Mouse (Mus musculus) regulatory T cell (primary cell): Measurements from ENCODE around the gene Lrmp.
"Not testable (repeated sequence)": the region's sequence is repeated elsewhere in the genome, so short reads cannot be mapped to it uniquely, and the experiment has no call there.

Experiments
- in situ Hi-C: fragments of 300-600 bp; cut with MboI, MseI; formaldehyde crosslinking; loops from one replicate; pipeline ENCODE4 v1.15.1; 2025; ENCODE audit warnings: high pct_unique_total_duplicates

Gene Lrmp

DNA sequence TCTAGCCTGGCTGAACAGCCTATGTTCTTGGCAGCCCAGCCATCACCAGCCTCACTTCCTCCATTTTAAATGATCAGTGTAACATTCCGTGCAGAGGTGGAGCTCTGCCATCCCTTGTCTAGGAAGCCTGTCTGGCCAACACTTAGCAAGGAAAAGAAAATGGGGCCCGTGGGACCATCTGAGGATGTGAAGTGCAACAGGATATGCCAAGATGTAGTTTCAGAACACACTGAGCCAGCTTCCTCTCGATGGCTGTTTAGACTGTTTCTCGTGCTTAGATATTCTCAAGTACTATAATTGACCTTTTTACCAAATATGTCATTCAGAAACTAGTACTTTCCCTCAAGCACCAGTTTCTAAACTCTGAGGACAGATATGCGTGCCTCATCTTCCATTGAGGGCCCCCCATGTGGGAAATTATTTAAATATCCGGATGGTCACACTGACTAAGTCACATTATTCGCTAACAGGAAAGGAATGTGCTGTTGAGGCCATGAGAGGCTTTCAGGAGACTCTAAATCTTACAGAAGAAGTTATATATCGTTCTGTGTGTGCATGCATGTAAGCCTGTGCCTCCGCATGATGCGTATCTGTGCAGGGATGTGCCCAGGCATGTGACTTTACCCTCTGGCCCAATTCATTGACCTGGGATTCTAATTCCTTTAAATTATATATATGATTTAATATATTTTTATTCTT, 11.1 kb upstream of the Lrmp start:
- in situ Hi-C loops = no loop called here

DNA sequence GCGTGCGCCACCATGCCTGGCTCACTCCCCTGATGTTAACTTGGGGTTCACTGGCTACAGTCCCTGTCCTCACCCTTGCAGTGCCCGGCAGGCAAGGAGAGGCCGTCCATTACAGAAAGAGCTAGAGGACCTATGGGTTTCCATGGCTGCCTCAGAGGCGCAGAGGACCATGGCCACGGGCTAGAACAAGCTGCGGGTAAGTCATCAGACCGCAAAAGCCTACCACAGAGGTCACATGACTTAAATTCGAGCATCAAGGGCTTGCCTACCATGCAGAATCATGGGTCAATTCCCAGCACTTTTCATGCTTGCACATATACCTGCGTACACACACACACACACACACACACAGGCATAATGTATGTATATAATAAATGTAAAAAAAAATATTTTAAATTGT, 10.0 kb upstream of the Lrmp start:
- in situ Hi-C loops = no loop called here

DNA sequence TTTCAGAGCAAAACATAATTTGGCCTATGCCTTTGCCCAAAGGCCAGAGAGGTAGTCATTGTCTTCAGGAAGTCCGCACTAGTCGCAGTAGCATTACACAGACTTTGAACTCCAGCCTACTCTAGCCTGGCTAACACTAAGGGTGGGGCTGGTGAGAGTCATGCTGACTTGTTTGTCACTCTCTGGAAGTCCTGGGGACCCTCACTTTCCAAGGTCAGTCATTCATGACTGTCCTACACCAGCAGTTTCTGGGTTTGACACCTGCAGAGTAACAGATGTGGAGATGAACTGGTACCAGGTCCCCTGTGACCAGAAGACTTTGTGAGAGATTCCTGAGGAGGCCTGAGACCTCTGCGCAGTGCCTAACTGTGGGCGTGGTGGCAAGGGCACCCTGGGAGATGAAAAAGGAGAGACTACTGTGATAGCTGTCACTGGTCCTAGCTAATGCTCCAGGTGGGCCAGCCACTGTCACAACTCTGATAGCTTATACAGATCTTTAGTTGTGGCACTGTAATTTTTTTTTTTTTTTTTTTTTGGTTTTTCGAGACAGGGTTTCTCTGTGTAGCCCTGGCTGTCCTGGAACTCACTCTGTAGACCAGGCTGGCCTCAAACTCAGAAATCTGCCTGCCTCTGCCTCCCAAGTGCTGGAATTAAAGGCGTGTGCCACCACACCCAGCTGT, 9.2 kb upstream of the Lrmp start:
- in situ Hi-C loops = no loop called here

DNA sequence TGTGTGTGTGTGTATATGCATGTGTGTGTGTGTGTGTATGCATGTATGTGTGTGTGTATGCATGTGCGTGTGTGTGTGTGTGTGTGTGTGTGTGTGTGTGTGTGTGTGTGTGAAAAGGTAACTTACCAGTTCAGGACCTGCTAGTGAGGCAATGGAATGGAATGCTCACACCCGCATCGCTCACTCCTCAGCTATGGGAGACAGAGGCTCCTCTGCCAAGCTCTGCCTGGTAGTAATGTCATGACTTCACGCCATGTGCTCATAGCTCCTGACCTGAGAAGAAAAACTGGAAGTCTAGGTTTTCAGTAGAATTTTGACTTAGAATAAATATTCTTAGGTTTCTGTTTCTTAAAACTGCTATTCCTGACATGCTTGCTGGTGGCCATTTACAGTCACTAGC, 4.7 kb upstream of the Lrmp start:
- in situ Hi-C loops = no loop called here

DNA sequence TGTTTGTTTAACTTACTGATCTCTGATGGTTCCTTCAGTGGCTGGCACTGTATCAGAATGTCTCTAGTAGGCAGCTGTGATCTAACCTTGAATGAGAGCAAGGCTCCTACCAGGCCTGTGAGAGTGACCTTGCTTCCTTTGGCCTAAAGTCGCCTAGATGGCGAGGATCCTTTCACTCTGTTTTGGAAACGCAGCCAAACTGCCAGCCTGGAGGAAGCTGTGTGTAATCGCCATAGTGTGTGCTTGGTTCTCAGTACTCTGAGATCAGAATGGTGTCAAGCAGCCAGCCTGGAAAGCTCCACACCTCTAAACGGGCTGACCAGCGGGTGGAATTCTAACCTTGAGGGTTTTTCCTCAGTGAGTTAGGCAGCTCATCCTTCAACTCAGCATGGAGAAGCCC, 2.6 kb upstream of the Lrmp start:
- in situ Hi-C loops = no loop called here

DNA sequence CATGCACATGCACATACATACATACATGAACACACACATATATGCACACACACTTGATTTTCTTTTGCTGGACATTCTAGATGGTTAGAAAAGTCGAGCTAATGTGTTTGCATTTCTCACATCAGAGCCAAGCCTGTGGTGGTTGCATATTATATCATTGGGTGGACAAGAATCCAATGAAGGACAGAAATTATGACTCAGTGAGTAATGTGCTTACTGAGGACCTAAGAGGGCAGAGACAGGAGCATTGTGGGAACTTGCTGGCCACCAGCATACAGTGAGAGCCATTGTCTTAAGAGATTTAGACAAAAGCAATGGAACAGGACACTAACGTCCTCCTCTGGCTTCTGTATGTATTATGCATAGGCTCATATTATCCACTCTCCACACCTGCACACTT, 892 bp upstream of the Lrmp start:
- in situ Hi-C loops = no loop called here

DNA sequence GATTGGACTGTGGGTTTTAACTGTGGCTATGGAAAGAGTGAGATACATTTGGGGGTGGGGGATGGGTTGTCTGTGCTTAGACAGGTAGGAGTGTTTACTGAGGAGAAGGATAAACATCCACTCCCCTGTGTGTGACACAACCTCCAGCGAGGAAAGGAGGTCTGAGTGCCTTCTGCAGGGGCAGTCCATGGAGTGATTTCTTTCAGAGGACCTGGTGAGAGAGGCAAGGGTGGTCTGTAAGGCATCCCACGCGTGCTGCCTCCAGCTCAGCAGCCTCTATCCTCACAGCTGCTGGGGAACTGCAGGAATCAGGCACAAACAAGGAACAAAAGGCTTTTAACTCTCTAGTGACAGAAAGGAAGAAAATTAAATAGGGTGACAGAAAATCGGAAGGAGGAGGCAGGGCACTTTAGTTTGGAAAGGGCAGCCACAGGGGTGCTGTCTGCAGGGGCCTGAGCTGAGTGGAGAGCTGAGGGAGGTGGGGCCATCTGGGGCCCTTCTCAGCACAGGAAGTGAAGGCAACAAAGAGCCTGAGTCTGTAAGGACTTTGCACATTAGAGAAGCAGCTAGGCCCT, 732 bp downstream of the Lrmp start:
- in situ Hi-C loops = no loop called here

DNA sequence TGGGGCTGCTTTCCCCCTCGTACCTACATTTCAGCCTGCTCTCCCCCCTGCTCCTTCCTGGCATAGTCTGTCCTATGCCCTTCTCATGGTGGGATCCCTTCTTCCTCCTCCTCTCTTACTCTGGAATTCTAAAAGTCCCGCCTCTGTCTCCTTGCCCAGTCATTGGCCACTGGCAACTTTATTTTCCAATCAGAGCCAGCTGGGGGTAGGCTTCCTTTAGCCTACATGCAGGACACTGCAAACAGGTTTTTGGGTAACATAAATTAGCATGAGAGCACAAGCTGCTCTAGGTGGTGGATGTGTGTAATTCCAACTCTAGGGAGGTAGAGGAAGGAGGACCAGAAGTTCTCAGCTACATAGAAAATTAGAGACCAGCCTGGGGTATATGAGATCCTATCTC, 4.6 kb downstream of the Lrmp start:
- in situ Hi-C loops = no loop called here

DNA sequence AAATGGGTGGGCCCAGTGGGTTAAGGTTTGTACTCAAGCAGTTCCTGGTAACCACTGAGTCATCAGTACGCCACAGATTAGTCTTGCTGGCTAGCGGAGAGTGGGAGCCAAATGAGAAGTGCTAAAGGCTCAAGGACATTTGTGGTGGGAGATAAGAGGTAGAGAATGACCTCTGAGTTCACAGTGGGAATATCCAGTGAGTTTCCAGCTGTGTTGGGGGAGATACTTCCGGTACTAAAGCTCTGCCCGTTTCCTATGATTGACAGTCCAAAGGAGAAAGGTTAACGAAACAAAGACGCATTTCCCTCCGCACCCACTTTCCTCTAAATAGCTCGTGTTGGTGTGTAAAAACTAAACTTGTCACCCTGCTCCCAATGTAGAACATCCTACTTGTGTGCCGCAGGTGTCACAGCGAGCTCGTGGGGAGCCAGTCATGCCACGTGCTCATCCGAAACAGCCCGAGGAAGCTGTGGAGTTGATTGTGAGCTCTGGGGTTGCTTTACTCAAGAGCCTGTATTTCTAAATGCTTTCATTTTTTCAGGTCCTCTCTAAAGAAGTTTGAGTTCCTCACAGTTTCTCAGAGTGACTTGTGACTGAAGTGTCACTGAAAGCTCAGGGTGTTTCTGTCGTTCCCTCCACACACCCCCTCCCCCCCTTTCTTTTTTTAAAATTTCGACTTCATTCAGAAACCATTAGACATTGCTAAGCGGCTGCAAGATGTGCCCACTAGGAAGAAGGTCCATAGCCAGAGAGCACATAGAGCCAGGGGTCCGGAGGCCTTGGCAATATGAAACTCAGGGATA, 5.5 kb downstream of the Lrmp start:
- in situ Hi-C loops = no loop called here

DNA sequence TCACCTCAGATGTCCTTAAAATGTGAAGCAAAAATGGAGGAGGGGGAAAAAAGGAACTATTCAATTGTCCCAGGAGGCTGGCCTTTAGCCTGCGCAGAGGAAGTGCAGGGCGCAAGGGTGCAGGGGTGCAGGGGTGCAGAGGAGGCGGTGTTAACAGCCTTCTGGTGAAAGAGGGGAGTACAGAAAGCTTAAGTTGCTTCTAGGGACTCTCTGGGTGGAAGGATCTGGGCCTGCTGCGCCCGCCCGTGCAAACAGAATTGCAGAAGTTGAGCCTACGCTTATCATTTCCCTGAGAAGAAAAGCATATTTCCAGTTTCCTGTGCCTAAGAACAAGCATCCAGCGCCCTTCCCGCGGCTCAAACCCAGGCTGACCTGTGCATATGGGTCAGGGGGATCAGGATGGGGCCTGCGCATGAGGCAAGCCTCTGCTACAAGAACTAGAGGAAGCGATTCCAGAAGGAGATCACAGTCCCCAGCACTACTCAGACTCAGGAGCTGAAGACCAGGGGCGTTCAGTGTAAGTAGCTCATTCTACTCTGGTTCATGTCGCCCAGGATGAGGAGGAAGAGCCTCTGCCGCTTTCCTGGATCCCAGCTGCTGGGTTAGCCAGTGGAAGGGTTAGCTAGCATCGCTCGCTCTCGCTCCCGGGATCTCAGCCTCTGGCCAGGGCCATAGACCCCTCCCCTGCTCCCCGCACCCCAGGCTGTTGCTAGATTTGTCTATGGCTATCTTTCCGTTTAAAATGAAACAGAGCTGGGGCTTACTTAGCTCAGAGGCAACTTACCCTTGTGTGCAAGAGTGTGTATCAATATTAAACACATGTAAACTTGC, 6.4 kb downstream of the Lrmp start:
- in situ Hi-C loops = no loop called here

DNA sequence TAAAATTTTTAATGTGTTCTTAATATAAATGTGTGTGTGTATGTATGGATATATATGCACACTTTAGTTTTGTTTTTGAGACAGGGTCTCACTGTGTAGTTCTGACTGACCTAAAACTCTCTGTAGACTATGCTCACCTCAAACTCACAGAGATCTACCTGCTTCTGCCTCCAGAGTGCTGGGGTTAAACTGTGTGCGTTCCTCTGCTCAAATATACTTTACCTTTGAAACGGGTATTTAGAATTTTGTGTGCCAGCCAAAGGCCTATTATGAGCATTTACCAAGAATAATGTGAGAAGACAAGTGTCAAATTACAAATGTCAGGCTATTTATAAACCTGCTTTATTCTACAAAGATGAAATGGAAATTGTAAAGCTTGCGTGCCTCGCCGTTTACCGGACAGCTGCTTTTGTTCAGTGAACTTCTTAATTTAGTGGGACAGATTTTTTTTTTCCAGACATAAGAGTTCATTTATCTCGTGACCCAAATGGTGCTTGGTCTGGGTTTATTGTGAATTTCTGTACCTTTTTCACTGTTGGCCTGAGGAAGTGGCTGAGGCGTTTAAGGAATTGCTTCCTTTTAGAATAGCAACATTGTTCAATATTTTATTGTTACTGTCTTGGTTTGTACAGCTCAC, 7.1 kb downstream of the Lrmp start:
- in situ Hi-C loops = no loop called here

DNA sequence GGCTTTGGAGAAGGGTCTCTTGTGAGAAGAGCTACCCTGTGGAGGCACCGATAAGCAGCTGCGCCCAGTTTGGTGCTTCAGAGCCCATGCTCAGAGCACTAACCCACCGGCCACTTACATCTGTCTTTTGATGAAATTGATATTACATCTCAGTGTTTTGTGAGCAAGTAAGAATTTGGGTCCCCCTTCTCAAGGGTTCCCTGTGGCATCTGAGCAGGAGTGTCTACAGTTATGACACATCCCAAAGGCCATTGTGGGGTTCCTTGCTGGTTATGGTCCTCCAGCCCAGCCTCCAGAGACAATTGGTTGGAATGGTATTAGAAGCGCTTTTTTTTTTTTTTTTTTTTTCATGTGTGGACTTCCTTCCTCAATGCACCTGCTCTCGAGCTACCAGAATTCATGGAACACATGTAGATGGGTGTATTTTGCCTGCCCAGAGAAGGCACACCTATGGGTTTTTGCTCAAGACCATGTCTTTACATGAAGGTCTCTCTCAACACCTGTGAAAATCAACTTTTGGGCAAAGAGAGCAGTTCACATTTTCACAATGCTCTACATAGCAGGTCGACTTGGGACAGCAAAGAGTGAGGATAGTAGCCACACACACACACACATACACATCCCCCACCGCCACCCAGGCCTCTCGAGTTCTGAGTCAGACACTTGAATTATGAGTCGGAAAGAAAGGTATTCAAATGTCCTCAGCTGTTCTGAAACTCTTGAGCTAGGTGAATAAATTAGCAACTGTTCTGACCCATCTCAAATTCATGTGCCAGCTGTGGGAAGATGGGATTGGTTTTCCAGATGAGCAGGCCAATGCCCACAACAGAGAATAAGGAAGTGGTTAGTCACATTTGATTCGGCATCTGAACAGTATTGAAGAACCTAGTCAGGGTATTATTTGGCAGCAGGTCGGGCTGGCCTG, 7.9 kb downstream of the Lrmp start:
- in situ Hi-C loops = no loop called here

DNA sequence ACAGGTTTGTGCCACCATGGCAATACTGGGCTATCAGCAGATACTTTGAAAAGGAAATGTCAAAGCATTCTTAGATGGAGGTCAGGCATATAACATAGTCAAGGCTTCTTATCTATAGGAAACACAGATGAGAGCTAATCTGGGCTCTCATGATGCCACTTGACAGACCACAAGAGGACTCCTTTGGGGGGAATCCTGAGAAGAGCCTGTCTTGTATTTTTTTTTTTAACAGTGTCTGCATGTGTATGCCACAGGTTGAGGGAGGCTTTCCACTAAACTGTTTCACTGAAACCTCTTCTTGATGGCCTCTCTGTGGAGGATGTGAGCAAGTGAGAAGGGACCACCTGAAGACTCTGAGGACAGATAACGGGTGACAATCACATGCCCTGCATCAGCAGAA, 9.2 kb downstream of the Lrmp start:
- in situ Hi-C loops = no loop called here

DNA sequence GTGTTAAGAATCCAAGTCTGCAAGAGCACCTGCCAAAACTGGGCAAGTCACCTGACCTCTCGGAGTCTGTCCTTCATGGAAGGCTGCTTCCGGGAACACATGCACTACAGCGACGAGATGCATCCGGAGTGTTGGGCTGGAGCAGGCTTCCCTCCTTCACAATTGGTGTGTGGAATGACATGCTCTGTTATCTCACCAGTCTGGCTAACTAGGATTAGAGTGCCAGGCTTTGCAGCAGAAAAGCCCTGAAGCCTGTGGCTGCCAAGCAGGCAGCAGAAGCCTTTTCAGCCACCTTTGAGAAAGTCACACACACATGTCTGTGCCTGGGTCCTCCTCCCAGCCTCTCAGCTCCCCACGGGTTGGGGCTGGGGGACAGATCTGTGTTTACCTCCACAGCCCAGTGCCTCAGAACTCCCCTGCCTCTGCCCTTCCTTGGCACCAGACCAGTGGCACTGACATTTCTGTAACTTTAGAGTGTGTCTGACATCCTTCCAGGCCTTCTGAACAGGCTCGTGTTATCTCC, 10.2 kb downstream of the Lrmp start:
- in situ Hi-C loops = no loop called here

DNA sequence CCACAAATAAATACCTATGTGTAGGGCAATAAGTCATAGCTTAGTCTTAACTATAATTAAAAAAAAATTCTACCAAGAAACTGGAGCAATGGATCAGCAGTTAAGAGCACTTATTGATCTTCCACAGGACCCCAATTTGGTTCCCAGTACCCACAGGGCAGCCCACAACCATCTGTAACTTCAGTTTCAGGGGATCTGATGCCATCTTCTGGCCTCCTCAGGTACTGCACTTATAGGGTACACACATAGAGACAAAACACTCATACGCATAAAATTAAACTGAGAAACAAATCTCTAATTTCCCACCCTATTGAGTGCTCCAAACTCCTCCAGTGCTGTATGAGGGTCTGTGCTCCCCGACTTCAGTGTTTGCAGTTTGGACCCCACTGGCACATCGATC, 12.2 kb downstream of the Lrmp start:
- in situ Hi-C loops = no loop called here

DNA sequence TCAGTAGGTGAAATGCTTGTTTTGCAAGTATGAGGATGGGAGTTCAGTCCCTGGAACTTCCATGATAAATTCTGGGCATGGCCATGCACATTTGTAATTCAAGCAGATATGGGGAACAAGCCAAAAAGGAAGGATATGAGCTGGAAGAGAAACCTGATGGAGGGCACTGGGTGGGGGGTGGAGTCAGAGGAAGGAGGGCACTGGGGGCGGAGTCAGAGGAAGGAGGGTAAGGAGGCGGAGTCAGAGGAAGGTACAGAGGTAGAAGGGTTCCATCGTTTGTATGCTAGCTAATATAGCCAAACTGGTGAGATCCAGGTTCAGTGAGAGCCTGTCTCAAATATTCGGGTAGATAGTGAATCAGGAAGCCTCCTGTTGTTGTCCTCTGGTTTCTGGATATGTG, 14.1 kb downstream of the Lrmp start:
- in situ Hi-C loops = no loop called here

DNA sequence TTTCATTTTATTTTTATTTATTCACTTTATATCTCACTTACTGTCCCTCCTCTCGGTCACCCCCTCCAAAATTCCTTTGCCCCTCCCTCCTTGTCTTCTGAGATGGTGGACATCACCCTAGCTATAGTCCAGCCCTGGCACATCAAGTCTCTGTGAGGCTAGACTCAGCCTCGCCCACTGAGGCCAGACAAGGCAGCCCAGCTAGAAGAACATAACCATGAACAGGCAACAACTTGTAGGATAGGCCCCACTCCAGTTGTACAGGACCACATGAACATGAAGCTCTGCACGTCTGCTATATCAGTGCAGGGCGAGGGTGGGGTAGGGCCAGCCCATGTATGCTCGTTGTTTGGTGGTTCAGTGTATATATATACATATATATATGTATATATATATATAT, 16.5 kb downstream of the Lrmp start:
- in situ Hi-C loops = no loop called here

DNA sequence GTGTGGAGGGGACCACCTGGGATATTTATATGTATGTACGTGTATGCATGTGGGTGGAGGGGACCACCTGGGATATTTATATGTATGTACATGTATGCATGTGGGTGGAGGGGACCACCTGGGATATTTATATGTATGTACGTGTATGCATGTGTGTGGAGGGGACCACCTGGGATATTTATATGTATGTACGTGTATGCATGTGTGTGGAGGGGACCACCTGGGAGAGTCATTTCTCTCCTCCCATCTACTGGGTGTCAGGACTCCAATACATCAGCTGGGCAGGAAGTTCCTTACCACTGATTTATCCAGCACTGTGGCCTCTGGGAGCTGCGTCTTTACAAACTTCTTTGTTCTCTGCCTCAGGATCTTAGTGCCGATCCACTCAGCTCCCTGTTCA, 17.5 kb downstream of the Lrmp start:
- in situ Hi-C loops = not testable (repeated sequence)

DNA sequence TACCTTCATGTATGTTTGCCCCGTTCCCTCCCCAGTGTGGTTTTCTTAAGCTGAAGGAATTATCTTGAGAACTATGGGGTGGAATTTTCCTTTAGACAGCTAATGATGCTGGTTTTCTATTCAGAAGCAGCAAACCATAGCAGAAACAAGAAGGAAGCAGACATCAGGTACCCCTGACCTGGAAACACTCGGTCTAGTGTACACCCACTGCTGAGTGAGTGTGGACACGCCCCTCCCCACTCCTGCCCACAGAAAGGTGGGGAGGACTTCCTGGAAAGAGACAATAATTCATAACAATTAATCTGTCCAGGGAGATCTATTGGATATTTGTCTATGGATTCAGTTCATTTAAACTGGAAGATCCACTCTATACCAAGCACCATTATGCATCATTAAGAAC, 19.8 kb downstream of the Lrmp start:
- in situ Hi-C loops = loop anchor here (5.0 kb wide), 1 partner anchor 52 kb away; no protein-coding TSS in a partner anchor

DNA sequence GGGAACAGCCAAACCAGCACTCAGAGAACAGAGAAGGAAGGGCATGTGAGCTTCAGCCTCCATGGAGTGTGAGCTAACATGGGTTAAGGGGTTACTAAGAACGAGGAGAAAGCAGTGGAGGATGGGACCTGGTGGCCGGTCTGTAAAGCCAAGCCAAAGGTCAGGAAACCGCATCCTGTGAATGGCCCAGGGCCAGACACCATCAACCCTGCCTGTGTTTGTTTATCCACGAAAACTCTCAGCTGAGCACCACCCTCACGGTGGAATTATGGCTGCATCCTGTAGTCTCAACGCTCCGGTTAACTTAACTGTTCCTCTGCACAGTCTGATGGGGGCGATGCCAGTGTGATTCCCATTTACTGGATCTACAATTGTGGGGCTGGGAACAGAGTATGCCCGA, 20.4 kb downstream of the Lrmp start:
- in situ Hi-C loops = loop anchor here (5.0 kb wide), 1 partner anchor 51 kb away; no protein-coding TSS in a partner anchor
